Mouse (Mus musculus) forebrain, postnatal 0 days (tissue): ENCODE measurements around the gene 1700020L24Rik. TPM values are rescaled to one million over a fixed set of nuclear protein-coding genes. Genes with fewer than 3 reads are reported as not detected.

ENCODE experiments used
- ATAC-seq: fragments of 200-750 bp; cut with Nextera tagmentation; 2 replicates; pipeline ENCODE4 v1.8.0; 2017; ENCODE audit warnings: mild to moderate bottlenecking, moderate library complexity
- DNase-seq: peaks from one replicate; pipeline ENCODE4 v3.0.0-alpha.2; 2015
- H3K27ac ChIP-seq: fragments of 300-500 bp; sonication (generic); 2 replicates; pipeline ENCODE4 v1.5.1; 2014; ENCODE audit warnings: low read depth, mild to moderate bottlenecking, antibody characterized with exemption, low read length, moderate library complexity, mixed read lengths
- H3K27me3 ChIP-seq: fragments of 300-500 bp; sonication (generic); 2 replicates; pipeline ENCODE4 v1.6.1; 2014; ENCODE audit warnings: mild to moderate bottlenecking, low read length, mixed read lengths; ENCODE audit not compliant: insufficient read depth
- H3K36me3 ChIP-seq: fragments of 300-500 bp; sonication (generic); 2 replicates; pipeline ENCODE4 v1.6.1; 2014; ENCODE audit warnings: mild to moderate bottlenecking, moderate library complexity; ENCODE audit not compliant: insufficient read depth
- H3K4me1 ChIP-seq: fragments of 300-500 bp; sonication (generic); 2 replicates; pipeline ENCODE4 v1.6.1; 2014; ENCODE audit warnings: antibody characterized with exemption; ENCODE audit not compliant: insufficient read depth
- H3K4me2 ChIP-seq: fragments of 300-500 bp; sonication (generic); 2 replicates; pipeline ENCODE4 v1.6.1; 2014; ENCODE audit warnings: low read depth, mild to moderate bottlenecking, moderate library complexity
- H3K4me3 ChIP-seq: fragments of 300-500 bp; sonication (generic); 2 replicates; pipeline ENCODE4 v1.5.1; 2014; ENCODE audit warnings: low read depth, low read length, mixed read lengths
- H3K9ac ChIP-seq: fragments of 300-500 bp; sonication (generic); 2 replicates; pipeline ENCODE4 v1.6.1; 2014; ENCODE audit warnings: mild to moderate bottlenecking
- H3K9me3 ChIP-seq: fragments of 300-500 bp; sonication (generic); 2 replicates; pipeline ENCODE4 v1.6.1; 2016; ENCODE audit warnings: low read length
- CTCF ChIP-seq: sonication (generic); IDR thresholded peaks from 2 replicates; pipeline ENCODE4 v1.5.1; 2016; ENCODE audit warnings: antibody characterized with exemption, control low read depth, low read depth
- WGBS: fragments of 180-500 bp; shearing (Covaris S2); extraction: QIAGEN DNeasy Blood & Tissue Kit; methylation state at CpG from one replicate; pipeline ENCODE4 v1.1.7; 2014; 5-methylcytosine and 5-hydroxymethylcytosine counted together
- polyA plus RNA-seq: library from polyadenylated mRNA; unstranded; fragments of >200 nt; fragmentation: Nextera tagmentation; extraction: Ambion mirVana; gene quantifications from 2 replicates; pipeline ENCODE4 v1.2.1, GENCODE M21; 2015
- total RNA-seq: library from RNA; depleted of rRNA; stranded (reverse); fragments of >200 nt; gene quantifications from 2 replicates; pipeline ENCODE4 v1.2.3, GENCODE M21; 2014

The 1700020L24Rik gene
- total and polyA plus RNA-seq, 2 experiments from 2014 or later, result 0.24 to 0.40 TPM

GRCm38 (mm10) chr11:83440081-83441064 lies 2.9 kb downstream of the 1700020L24Rik start:
- H3K27me3 ChIP-seq, result peaks cover 36% of the 10 kb centered on the region
- peak; percentile 95 for ATAC-seq
- DNase-seq, result peak; percentile 95
- 0 out of 2 replicates have a peak, but pooled peaks cover 3% of the 10 kb centered on the region for H3K9me3 ChIP-seq
- TF ChIP-seq CTCF, result peak; percentile 99
- H3K4me2 ChIP-seq, result peak overlapping the region; percentile 76
- H3K27ac ChIP-seq, result no peak overlapping the region
- peak overlapping the region; percentile 61 for H3K4me3 ChIP-seq
- peak overlapping the region; percentile 61 for H3K9ac ChIP-seq
- WGBS, result under 1% methylated on average over 65 of the region's 75 CpGs
- H3K4me1 ChIP-seq, result no peaks in the 10 kb centered on the region
- H3K36me3 ChIP-seq, result no peaks in the 10 kb centered on the region

GRCm38 (mm10) chr11:83441235-83441634 lies 3.8 kb downstream of the 1700020L24Rik start:
- DNase-seq, result no peak
- Histone ChIP-seq H3K36me3 (no peaks in the 10 kb centered on the region), H3K9me3 (0 out of 2 replicates have a peak, but pooled peaks cover 3% of the 10 kb centered on the region), H3K4me2 (0 out of 2 replicates have a peak overlapping the region, but pooled peaks have one; percentile 76), H3K27me3 (peaks cover 39% of the 10 kb centered on the region), H3K4me1 (no peaks in the 10 kb centered on the region), H3K4me3 (peak overlapping the region; percentile 61; the same call in 1 of the 2 replicates), H3K27ac (no peak overlapping the region), H3K9ac (no peak overlapping the region)
- ATAC-seq, result no peak
- TF ChIP-seq CTCF, result no peak
- 36% methylated on average over 7 of the region's 7 CpGs for whole genome bisulfite sequencing

- no peak overlapping the region; the same call in 1 of the 2 replicates for H3K9ac ChIP-seq
- 12% methylated on average over 29 of the region's 29 CpGs for WGBS
- peak; percentile 64 for ATAC-seq
Measured at GRCm38 (mm10) chr11:83442596-83443267, 5.3 kb downstream of the 1700020L24Rik start.

GRCm38 (mm10) chr11:83443824-83444223 lies 6.3 kb downstream of the 1700020L24Rik start:
- Histone ChIP-seq H3K4me2 (no peak overlapping the region), H3K27me3 (peaks cover 39% of the 10 kb centered on the region), H3K4me3 (no peak overlapping the region), H3K9ac (no peak overlapping the region), H3K36me3 (no peaks in the 10 kb centered on the region), H3K9me3 (0 out of 2 replicates have a peak, but pooled peaks cover 3% of the 10 kb centered on the region), H3K27ac (no peak overlapping the region), H3K4me1 (no peaks in the 10 kb centered on the region)
- no peak for TF ChIP-seq CTCF
- DNase-seq (no peak), ATAC-seq (no peak)
- WGBS, result 9% methylated on average over 7 of the region's 7 CpGs

More at GRCm38 (mm10) chr11:83442596-83443267, 5.3 kb downstream of the 1700020L24Rik start:
- no peaks in the 10 kb centered on the region for H3K36me3 ChIP-seq
- peak; percentile 86 for TF ChIP-seq CTCF
- 0 out of 2 replicates have a peak, but pooled peaks cover 3% of the 10 kb centered on the region for H3K9me3 ChIP-seq
- H3K4me3 ChIP-seq, result peak overlapping the region; percentile 21
- DNase-seq, result peak; percentile 90
- no peak overlapping the region for H3K27ac ChIP-seq
- no peaks in the 10 kb centered on the region for H3K4me1 ChIP-seq
- peak overlapping the region; percentile 51 for H3K4me2 ChIP-seq
- peaks cover 39% of the 10 kb centered on the region for H3K27me3 ChIP-seq

GRCm38 (mm10) chr11:83445001-83445400 lies 7.5 kb downstream of the 1700020L24Rik start:
- Histone ChIP-seq H3K4me3 (0 out of 2 replicates have a peak overlapping the region, but pooled peaks have one; percentile 11), H3K9ac (no peak overlapping the region), H3K9me3 (0 out of 2 replicates have a peak, but pooled peaks cover 3% of the 10 kb centered on the region), H3K4me1 (no peaks in the 10 kb centered on the region), H3K4me2 (peak overlapping the region; percentile 37), H3K27ac (no peak overlapping the region), H3K36me3 (no peaks in the 10 kb centered on the region), H3K27me3 (peaks cover 37% of the 10 kb centered on the region)
- 34% methylated on average over 19 of the region's 19 CpGs for WGBS
- DNase-seq (no peak), ATAC-seq (no peak)
- TF ChIP-seq CTCF, result no peak

GRCm38 (mm10) chr11:83447612-83448011 lies 10.1 kb downstream of the 1700020L24Rik start:
- 89% methylated on average over 10 of the region's 10 CpGs for WGBS
- no peak overlapping the region; the same call in 1 of the 2 replicates for H3K9ac ChIP-seq
- no peak overlapping the region for H3K27ac ChIP-seq
- no peak overlapping the region for H3K4me2 ChIP-seq
- H3K9me3 ChIP-seq, result 0 out of 2 replicates have a peak, but pooled peaks cover 3% of the 10 kb centered on the region
- no peaks in the 10 kb centered on the region for H3K36me3 ChIP-seq
- no peak for TF ChIP-seq CTCF
- peaks cover 26% of the 10 kb centered on the region for H3K27me3 ChIP-seq
- no peaks in the 10 kb centered on the region for H3K4me1 ChIP-seq
- no peak for ATAC-seq
- no peak overlapping the region for H3K4me3 ChIP-seq
- DNase-seq, result no peak
